Mouse (Mus musculus): ENCODE data around the gene Gstm7.

DNA sequence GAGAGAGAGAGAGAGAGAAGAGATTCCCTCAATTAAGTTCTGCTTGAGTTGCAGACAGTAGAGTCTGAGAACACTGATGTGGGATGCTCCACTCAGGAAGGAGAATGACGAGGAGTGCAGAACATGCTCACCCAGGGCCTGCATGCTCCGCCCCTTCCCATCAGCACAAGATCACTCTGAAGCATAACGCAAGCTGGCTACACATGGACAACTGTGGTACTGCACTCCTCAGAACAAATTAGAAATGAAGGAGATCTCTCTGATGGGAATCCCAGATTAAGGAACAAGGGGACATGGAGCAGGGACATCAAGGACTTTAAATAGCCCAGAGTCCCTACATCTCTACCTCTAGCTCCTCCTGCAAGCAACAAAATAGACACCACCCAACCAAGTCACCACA lies 49.6 kb upstream of the Gstm7 start:
- TF ChIP-seq CTCF (IDR thresholded peaks at IDR 0.05; ENCODE audit: insufficient read depth, low read length) (no peak), POLR2A (IDR thresholded peaks at IDR 0.05; ENCODE audit: borderline replicate concordance, extremely low read depth, low read depth, low read length) (no peak)

All from lung, adult 2 months (tissue).